Mouse (Mus musculus): ENCODE measurements at regions not wholly inside any gene's neighbourhood (a gene's known extent, or its start where the extent isn't known, plus 50 kb on each side); places are given as distances from the start of the nearest gene placed in this dataset.

DNA sequence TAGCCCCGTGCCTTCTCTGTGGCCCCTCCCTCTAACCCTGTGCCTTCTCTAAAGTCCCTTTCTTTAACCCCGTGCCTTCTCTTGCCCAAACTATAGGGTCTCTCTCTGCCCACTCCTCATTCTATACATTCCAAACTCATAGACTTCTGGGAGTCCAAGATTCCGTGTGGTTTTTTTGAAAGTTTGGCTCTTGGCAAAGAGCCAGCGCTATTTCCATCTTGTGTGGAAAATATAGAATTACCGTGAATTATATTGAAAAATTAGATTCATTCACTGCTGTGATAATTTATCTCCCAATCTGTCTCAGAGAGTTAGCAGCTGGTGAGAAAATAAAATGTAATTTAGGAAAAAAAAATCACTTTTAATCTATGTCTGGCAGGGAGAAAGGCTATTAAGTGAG lies 234.6 kb downstream of the CK137956 start:
- TF ChIP-seq GATA1 (IDR thresholded peaks at IDR 0.05; ENCODE audit: borderline replicate concordance, low read length): no peak
- TF ChIP-seq CTCF (IDR thresholded peaks at IDR 0.05; ENCODE audit: low read depth, low read length): no peak
- TF ChIP-seq TAL1 (conservative IDR thresholded peaks at IDR 0.05; ENCODE audit: low read depth, low read length): no peak
- TF ChIP-seq POLR2AphosphoS5 (IDR thresholded peaks at IDR 0.05; ENCODE audit: insufficient replicate concordance, low read depth, low read length): no peak

All from G1E (cell line).